Mouse (Mus musculus) liver, embryonic 12.5 days (tissue): ENCODE measurements at regions not wholly inside any gene's neighbourhood (a gene's known extent, or its start where the extent isn't known, plus 50 kb on each side); places are given as distances from the start of the nearest gene placed in this dataset.

ENCODE experiments used
- ATAC-seq: fragments of 200-750 bp; cut with Nextera tagmentation; 2 replicates; pipeline ENCODE4 v1.8.0; 2017; ENCODE audit warnings: moderate number of reproducible peaks, mild to moderate bottlenecking, moderate library complexity
- H3K27ac ChIP-seq: fragments of 300-500 bp; sonication (generic); 2 replicates; pipeline ENCODE4 v1.5.1; 2016; ENCODE audit warnings: mild to moderate bottlenecking
- H3K27me3 ChIP-seq: fragments of 300-500 bp; sonication (generic); replicated peaks from 2 replicates; pipeline ENCODE4 v1.6.1; 2016; ENCODE audit warnings: mild to moderate bottlenecking, moderate library complexity
- H3K36me3 ChIP-seq: fragments of 300-500 bp; sonication (generic); 2 replicates; pipeline ENCODE4 v1.6.1; 2016; ENCODE audit warnings: mild to moderate bottlenecking, moderate library complexity
- H3K4me1 ChIP-seq: fragments of 300-500 bp; sonication (generic); 2 replicates; pipeline ENCODE4 v1.6.1; 2016
- H3K4me2 ChIP-seq: fragments of 300-500 bp; sonication (generic); 2 replicates; pipeline ENCODE4 v1.6.1; 2016; ENCODE audit warnings: mild to moderate bottlenecking, moderate library complexity
- H3K4me3 ChIP-seq: fragments of 300-500 bp; sonication (generic); 2 replicates; pipeline ENCODE4 v1.5.1; 2016; ENCODE audit warnings: mild to moderate bottlenecking, moderate library complexity
- H3K9ac ChIP-seq: fragments of 300-500 bp; sonication (generic); 2 replicates; pipeline ENCODE4 v1.6.1; 2016; ENCODE audit warnings: mild to moderate bottlenecking, moderate library complexity
- H3K9me3 ChIP-seq: fragments of 300-500 bp; sonication (generic); replicated peaks from 2 replicates; pipeline ENCODE4 v1.6.1; 2016; ENCODE audit warnings: mild to moderate bottlenecking, moderate library complexity
- WGBS: fragments of 180-500 bp; shearing (Covaris S2); methylation state at CpG from one replicate; pipeline ENCODE4 v1.1.7; 2016; ENCODE audit not compliant: insufficient replicate concordance; 5-methylcytosine and 5-hydroxymethylcytosine counted together

GRCm38 (mm10) chr8:64542501-64542900 lies 150.4 kb downstream of the Cpe start:
- H3K27me3 ChIP-seq: no peaks in the 10 kb centered on the region
- no peak overlapping the region for H3K4me3 ChIP-seq
- H3K27ac ChIP-seq: no peak overlapping the region
- ATAC-seq: no peak
- WGBS: 58% methylated on average over 3 of the region's 3 CpGs
- no peaks in the 10 kb centered on the region for H3K36me3 ChIP-seq
- no peaks in the 10 kb centered on the region for H3K9me3 ChIP-seq
- no peaks in the 10 kb centered on the region for H3K4me1 ChIP-seq
- no peak overlapping the region for H3K9ac ChIP-seq
- no peak overlapping the region for H3K4me2 ChIP-seq

DNA sequence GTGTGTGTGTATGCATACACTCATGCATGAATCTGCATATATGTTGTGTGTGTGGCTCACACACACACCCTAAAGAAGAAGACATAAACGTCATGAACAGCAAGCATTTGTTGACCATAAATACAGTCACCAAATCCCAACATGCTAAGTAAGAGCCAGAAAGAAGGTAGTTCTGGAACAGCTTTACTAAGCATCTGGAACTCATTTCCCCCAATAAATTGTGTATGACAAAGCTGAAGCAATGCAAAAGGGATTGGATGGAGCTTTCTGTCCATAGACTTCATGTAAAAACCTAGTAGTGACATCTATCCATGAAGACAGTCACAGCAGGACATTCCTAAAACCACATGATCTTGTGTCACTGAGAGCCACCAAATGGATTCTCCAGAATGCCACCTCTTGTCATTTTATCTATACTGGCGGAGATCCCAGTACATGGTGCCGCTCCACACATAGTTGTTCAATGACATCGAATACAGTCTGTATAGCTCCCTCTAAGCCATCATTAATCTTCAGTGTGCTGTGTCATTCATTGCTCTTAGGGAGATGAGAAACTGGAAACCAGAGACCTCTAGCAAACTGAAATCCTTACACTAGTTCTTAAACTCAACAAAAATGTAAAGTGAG lies 152.9 kb downstream of the Cpe start:
- H3K4me1 ChIP-seq: no peaks in the 10 kb centered on the region
- no peak overlapping the region for H3K4me3 ChIP-seq
- no peak overlapping the region for H3K9ac ChIP-seq
- H3K27ac ChIP-seq: no peak overlapping the region
- 69% methylated on average over 4 of the region's 4 CpGs for WGBS
- H3K4me2 ChIP-seq: no peak overlapping the region
- H3K36me3 ChIP-seq: no peaks in the 10 kb centered on the region
- H3K9me3 ChIP-seq: no peaks in the 10 kb centered on the region
- ATAC-seq: no peak
- H3K27me3 ChIP-seq: no peaks in the 10 kb centered on the region

GRCm38 (mm10) chr8:64531780-64532179 lies 161.1 kb downstream of the Cpe start:
- no peaks in the 10 kb centered on the region for H3K36me3 ChIP-seq
- no peak for ATAC-seq
- no peak overlapping the region for H3K4me2 ChIP-seq
- H3K27ac ChIP-seq: no peak overlapping the region
- H3K9ac ChIP-seq: no peak overlapping the region
- H3K4me3 ChIP-seq: no peak overlapping the region
- WGBS: 39% methylated on average over 2 of the region's 2 CpGs
- no peaks in the 10 kb centered on the region for H3K9me3 ChIP-seq
- H3K4me1 ChIP-seq: no peaks in the 10 kb centered on the region
- H3K27me3 ChIP-seq: no peaks in the 10 kb centered on the region

DNA sequence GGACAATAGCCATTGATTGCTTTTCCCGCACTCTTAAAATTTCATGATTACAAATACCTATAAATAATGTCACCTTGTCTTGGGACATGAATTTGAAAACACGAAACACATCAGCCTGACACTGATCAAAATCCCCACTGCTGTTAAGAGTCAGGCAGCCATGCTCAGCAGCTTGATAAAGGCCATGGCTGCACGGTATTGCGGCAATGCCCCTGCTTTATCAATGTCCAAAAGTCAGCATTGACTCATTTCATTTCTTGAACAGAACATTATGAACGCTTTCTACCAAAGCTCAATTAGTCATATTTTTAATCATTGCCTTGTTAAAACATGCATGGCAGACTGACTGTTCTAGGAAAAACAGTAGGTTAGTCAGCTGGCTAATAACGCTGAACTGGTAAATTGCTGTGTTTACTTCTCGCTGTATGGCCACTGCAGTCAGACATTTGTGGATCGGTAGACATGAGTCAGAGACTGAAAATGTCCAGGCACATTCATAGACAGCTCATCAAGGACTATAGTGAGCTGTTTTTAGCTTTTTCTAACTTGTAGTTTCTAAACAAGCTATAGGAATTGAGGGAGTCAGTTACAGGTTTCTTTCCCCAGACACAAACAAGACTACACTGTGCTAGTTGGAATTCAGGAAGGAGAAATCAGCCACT lies 170.3 kb downstream of the Cpe start:
- no peak overlapping the region for H3K4me2 ChIP-seq
- H3K36me3 ChIP-seq: no peaks in the 10 kb centered on the region
- WGBS: 73% methylated on average over 8 of the region's 8 CpGs
- no peak for ATAC-seq
- no peaks in the 10 kb centered on the region for H3K27me3 ChIP-seq
- no peak overlapping the region for H3K9ac ChIP-seq
- H3K27ac ChIP-seq: no peak overlapping the region
- H3K4me1 ChIP-seq: no peaks in the 10 kb centered on the region
- H3K4me3 ChIP-seq: no peak overlapping the region
- H3K9me3 ChIP-seq: no peaks in the 10 kb centered on the region

- H3K4me3 ChIP-seq: no peak overlapping the region
- no peaks in the 10 kb centered on the region for H3K4me1 ChIP-seq
- H3K9me3 ChIP-seq: no peaks in the 10 kb centered on the region
- no peak for ATAC-seq
- no peak overlapping the region for H3K4me2 ChIP-seq
- H3K27me3 ChIP-seq: no peaks in the 10 kb centered on the region
- no peak overlapping the region for H3K9ac ChIP-seq
- no peak overlapping the region for H3K27ac ChIP-seq
- no peaks in the 10 kb centered on the region for H3K36me3 ChIP-seq
- 41% methylated on average over 1 of the region's 1 CpGs for WGBS
These were observed 173.2 kb downstream of the Cpe start for GRCm38 (mm10) chr8:64519650-64520049.

DNA sequence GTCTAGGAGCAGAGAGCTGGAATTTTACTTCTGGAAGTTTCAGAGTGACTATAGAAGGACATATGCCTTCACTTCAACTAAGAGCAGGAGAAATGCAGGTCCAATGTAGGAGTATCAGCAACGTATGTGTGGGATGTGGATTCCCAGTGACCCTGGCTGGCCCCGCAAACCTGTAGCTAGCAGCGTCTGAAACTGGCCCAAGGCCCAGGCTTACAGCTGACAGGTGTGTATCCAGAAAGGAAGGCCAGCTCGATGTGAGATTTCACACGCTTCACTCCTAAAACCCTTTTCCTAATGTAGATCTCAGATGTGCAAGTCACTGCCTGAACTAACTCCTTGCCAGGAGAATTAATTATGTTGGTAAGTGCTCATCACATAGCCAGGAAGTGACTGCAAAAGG lies 176.9 kb downstream of the Cpe start:
- no peak overlapping the region for H3K4me2 ChIP-seq
- H3K9ac ChIP-seq: no peak overlapping the region
- H3K4me3 ChIP-seq: no peak overlapping the region
- no peaks in the 10 kb centered on the region for H3K9me3 ChIP-seq
- no peaks in the 10 kb centered on the region for H3K4me1 ChIP-seq
- no peaks in the 10 kb centered on the region for H3K36me3 ChIP-seq
- no peak for ATAC-seq
- no peaks in the 10 kb centered on the region for H3K27me3 ChIP-seq
- no peak overlapping the region for H3K27ac ChIP-seq
- WGBS: 64% methylated on average over 5 of the region's 5 CpGs

DNA sequence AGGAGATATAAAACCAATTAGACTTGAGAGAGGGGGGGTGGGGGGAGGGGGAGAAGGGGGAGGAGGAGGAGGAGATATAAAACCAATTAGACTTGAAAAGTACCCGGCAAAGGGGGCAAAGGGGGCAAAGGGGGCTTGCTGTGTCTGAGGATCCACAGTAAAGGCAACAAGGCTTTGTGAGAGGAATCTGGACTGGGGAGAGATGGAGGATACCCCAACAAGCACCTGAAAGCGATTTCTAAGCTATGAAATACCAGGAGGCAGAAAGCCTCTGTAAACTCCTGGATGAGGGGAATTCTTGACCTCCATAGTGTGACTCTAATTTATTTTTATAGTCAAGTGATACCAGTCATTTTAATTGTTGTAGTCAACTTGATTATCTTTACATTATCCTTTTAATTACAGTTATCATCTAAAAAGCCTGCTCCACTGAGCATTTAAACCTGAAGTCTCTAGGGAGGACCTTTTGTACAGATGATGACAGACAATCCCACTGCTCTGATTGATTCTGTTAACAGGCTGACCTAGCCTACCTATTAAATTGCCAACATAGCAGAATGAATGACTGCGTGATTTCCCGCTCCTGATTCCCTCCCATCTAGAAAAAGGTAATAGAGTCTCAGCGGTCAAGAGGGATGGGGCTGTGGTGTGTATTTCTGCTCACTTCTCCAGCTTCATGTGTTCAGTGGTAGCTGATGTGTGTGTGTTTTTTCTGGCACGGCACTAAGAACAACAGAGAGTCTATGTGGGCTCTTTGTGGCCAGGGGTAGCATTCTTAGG lies 195.4 kb downstream of the Cpe start:
- no peaks in the 10 kb centered on the region for H3K9me3 ChIP-seq
- H3K9ac ChIP-seq: no peak overlapping the region
- H3K36me3 ChIP-seq: no peaks in the 10 kb centered on the region
- ATAC-seq: no peak
- no peaks in the 10 kb centered on the region for H3K4me1 ChIP-seq
- H3K27ac ChIP-seq: no peak overlapping the region
- no peaks in the 10 kb centered on the region for H3K27me3 ChIP-seq
- 60% methylated on average over 6 of the region's 6 CpGs for WGBS
- H3K4me2 ChIP-seq: no peak overlapping the region
- no peak overlapping the region for H3K4me3 ChIP-seq

GRCm38 (mm10) chr8:64496333-64497213 lies 196.3 kb downstream of the Cpe start:
- 71% methylated on average over 14 of the region's 14 CpGs for WGBS
- H3K4me1 ChIP-seq: no peaks in the 10 kb centered on the region
- no peak overlapping the region for H3K4me2 ChIP-seq
- ATAC-seq: no peak
- no peaks in the 10 kb centered on the region for H3K36me3 ChIP-seq
- H3K9ac ChIP-seq: no peak overlapping the region
- H3K27me3 ChIP-seq: no peaks in the 10 kb centered on the region
- no peak overlapping the region for H3K27ac ChIP-seq
- H3K4me3 ChIP-seq: no peak overlapping the region
- H3K9me3 ChIP-seq: no peaks in the 10 kb centered on the region

GRCm38 (mm10) chr8:64491561-64491960 lies 201.3 kb downstream of the Cpe start:
- Histone ChIP-seq H3K4me2 (no peak overlapping the region), H3K36me3 (no peaks in the 10 kb centered on the region), H3K9ac (no peak overlapping the region), H3K4me3 (no peak overlapping the region), H3K4me1 (no peaks in the 10 kb centered on the region), H3K27me3 (no peaks in the 10 kb centered on the region), H3K27ac (no peak overlapping the region), H3K9me3 (no peaks in the 10 kb centered on the region)
- no peak for ATAC-seq
- 55% methylated on average over 2 of the region's 2 CpGs for WGBS

GRCm38 (mm10) chr8:64488057-64488456 lies 204.8 kb downstream of the Cpe start:
- ATAC-seq: no peak
- no peak overlapping the region for H3K27ac ChIP-seq
- H3K4me2 ChIP-seq: no peak overlapping the region
- no peaks in the 10 kb centered on the region for H3K36me3 ChIP-seq
- H3K9me3 ChIP-seq: no peaks in the 10 kb centered on the region
- 75% methylated on average over 3 of the region's 3 CpGs for WGBS
- H3K27me3 ChIP-seq: no peaks in the 10 kb centered on the region
- no peak overlapping the region for H3K9ac ChIP-seq
- H3K4me3 ChIP-seq: no peak overlapping the region
- H3K4me1 ChIP-seq: no peaks in the 10 kb centered on the region

- H3K4me1 ChIP-seq: no peaks in the 10 kb centered on the region
- no peaks in the 10 kb centered on the region for H3K36me3 ChIP-seq
- no peak for ATAC-seq
- H3K27ac ChIP-seq: no peak overlapping the region
- no peak overlapping the region for H3K4me3 ChIP-seq
- H3K9ac ChIP-seq: no peak overlapping the region
- no peak overlapping the region for H3K4me2 ChIP-seq
- H3K27me3 ChIP-seq: no peaks in the 10 kb centered on the region
- no peaks in the 10 kb centered on the region for H3K9me3 ChIP-seq
These were observed 219.6 kb downstream of the Cpe start for GRCm38 (mm10) chr8:64473276-64473675.

- Histone ChIP-seq H3K27me3 (no peaks in the 10 kb centered on the region), H3K4me1 (no peaks in the 10 kb centered on the region), H3K36me3 (no peaks in the 10 kb centered on the region), H3K9ac (no peak overlapping the region), H3K9me3 (no peaks in the 10 kb centered on the region), H3K4me3 (no peak overlapping the region), H3K4me2 (no peak overlapping the region), H3K27ac (no peak overlapping the region)
- WGBS: 68% methylated on average over 1 of the region's 1 CpGs
- no peak for ATAC-seq
These were observed 220.0 kb downstream of the Cpe start for GRCm38 (mm10) chr8:64472801-64473270.
